Mouse (Mus musculus) myocyte (in vitro differentiated cells): ENCODE measurements around the gene Tiam1. TPM values are rescaled to one million over a fixed set of nuclear protein-coding genes. Genes with fewer than 3 reads are reported as not detected.

ENCODE experiments used
- H3K27me3 ChIP-seq: one replicate; pipeline ENCODE4 v1.6.1; 2011; ENCODE audit not compliant: control insufficient read depth, insufficient read depth, insufficient read length
- H3K36me3 ChIP-seq: one replicate; pipeline ENCODE4 v1.6.1; 2011; ENCODE audit not compliant: control insufficient read depth, insufficient read depth
- H3K4me2 ChIP-seq: one replicate; pipeline ENCODE4 v1.6.1; 2011; ENCODE audit warnings: low read depth, control low read depth
- H3K4me3 ChIP-seq: one replicate; pipeline ENCODE4 v1.5.1; 2011; ENCODE audit warnings: mild to moderate bottlenecking, control low read depth, moderate library complexity
- H3K79me2 ChIP-seq: one replicate; pipeline ENCODE4 v1.6.1; 2011; ENCODE audit not compliant: control insufficient read depth, insufficient read depth
- H3ac ChIP-seq: one replicate; pipeline ENCODE4 v1.6.1; 2011; ENCODE audit not compliant: control insufficient read depth, insufficient read length
- CEBPB ChIP-seq: IDR thresholded peaks from 2 replicates; pipeline ENCODE4 v1.6.1; 2011; ENCODE audit warnings: mild to moderate bottlenecking, moderate library complexity; ENCODE audit not compliant: poor library complexity, insufficient read depth, severe bottlenecking
- E2F4 ChIP-seq: IDR thresholded peaks from one replicate; pipeline ENCODE4 v1.6.1; 2011; ENCODE audit warnings: mild to moderate bottlenecking, control low read depth, moderate library complexity; ENCODE audit not compliant: insufficient read depth
- MAX ChIP-seq: IDR thresholded peaks from one replicate; pipeline ENCODE4 v1.6.1; 2011; ENCODE audit warnings: low read depth, mild to moderate bottlenecking, control low read depth
- MYOD1 ChIP-seq, 3 experiments: IDR thresholded peaks; one replicate each; pipeline ENCODE4 v1.6.1; 2011; ENCODE audit warnings: control low read depth in 2 of 3, low read depth in 2 of 3, mild to moderate bottlenecking in 2 of 3, moderate library complexity in 1 of 3; ENCODE audit not compliant: insufficient read length in 2 of 3, control insufficient read depth in 1 of 3
- MYOG ChIP-seq, 3 experiments: IDR thresholded peaks; one replicate each; pipeline ENCODE4 v1.6.1; 2011; ENCODE audit warnings: control low read depth in 2 of 3, low read depth in 2 of 3, mild to moderate bottlenecking in 2 of 3; ENCODE audit not compliant: insufficient read length in 2 of 3, control insufficient read depth in 1 of 3, insufficient read depth in 1 of 3
- POLR2A ChIP-seq: IDR thresholded peaks from one replicate; pipeline ENCODE4 v1.6.1; 2011; ENCODE audit warnings: low read depth, mild to moderate bottlenecking, control low read depth, moderate library complexity; ENCODE audit not compliant: insufficient read length
- POLR2AphosphoS2 ChIP-seq: IDR thresholded peaks from one replicate; pipeline ENCODE4 v1.6.1; 2011; ENCODE audit warnings: low read depth, control low read depth; ENCODE audit not compliant: insufficient read length
- REST ChIP-seq: IDR thresholded peaks from one replicate; pipeline ENCODE4 v1.6.1; 2011; ENCODE audit warnings: mild to moderate bottlenecking, control low read depth, moderate library complexity; ENCODE audit not compliant: insufficient read depth, insufficient read length
- SRF ChIP-seq: IDR thresholded peaks from one replicate; pipeline ENCODE4 v1.6.1; 2011; ENCODE audit warnings: low read depth; ENCODE audit not compliant: control insufficient read depth, insufficient read length
- TCF12 ChIP-seq: IDR thresholded peaks from one replicate; pipeline ENCODE4 v1.6.1; 2011; ENCODE audit warnings: mild to moderate bottlenecking, control low read depth; ENCODE audit not compliant: poor library complexity, insufficient read depth, severe bottlenecking
- TCF3 ChIP-seq: IDR thresholded peaks from one replicate; pipeline ENCODE4 v1.6.1; 2011; ENCODE audit warnings: low read depth, control low read depth; ENCODE audit not compliant: insufficient read length
- USF1 ChIP-seq: IDR thresholded peaks from one replicate; pipeline ENCODE4 v1.6.1; 2011; ENCODE audit warnings: low read depth, mild to moderate bottlenecking, control low read depth, moderate library complexity
- polyA plus RNA-seq: library from polyadenylated mRNA; unstranded; fragments of >200 nt; fragmentation: generic; extraction: Trizol; gene quantifications from one replicate; pipeline ENCODE4 v1.2.1, GENCODE M21; 2012; ENCODE audit warnings: missing spikeins

The Tiam1 gene
- polyA plus RNA-seq, 1 experiment, result 2.2 TPM

DNA sequence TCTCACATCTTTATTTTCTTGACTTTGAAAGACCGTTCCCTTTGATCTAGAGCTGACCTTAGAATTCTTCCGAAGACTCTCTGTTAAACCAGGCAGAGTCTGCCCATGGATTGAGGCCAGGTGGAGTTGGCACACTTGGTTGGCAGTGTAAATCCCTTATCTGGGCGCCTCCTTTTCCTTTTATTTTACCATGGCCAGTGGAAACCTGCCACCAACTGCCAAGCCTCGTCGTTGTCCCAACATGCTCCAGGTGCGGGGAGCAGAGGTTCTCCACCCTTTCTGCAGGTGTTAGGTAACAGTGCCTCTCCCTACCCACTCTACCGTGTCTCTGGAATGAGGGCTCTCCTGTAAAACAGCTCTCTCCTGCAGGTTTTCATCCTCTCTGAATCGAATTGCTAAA is 38.1 kb upstream of the Tiam1 start:
- no peaks in the 10 kb centered on the region for H3K36me3 ChIP-seq
- no peak overlapping the region for H3ac ChIP-seq
- no peak for TF ChIP-seq POLR2A
- no peak for TF ChIP-seq CEBPB
- no peak for TF ChIP-seq TCF3
- no peak for TF ChIP-seq USF1
- no peak for TF ChIP-seq E2F4
- TF ChIP-seq REST, result no peak
- no peak for TF ChIP-seq SRF
- no peak for TF ChIP-seq TCF12
- H3K4me3 ChIP-seq, result no peak overlapping the region
- no peak overlapping the region for H3K4me2 ChIP-seq
- no peaks in the 10 kb centered on the region for H3K79me2 ChIP-seq
- H3K27me3 ChIP-seq, result no peaks in the 10 kb centered on the region

DNA sequence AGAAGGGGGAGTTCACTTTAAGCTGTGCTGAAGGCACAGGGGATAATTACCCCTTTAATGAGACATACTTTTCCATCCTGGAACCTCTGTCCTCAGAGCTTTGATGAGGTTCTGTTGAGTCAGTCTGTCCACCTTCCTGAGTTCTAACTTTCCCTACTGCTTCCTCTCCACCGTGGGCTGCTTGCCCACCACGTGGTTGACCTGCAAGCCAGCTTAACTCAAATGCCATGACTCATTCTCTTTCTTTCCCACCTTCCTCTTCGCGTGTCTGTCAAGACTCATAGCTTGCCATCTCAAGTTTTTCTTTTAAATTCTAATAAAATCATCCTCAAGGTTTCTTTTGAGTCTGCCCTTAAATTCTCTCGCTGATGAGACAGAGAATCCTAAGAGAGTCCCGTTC is 37.4 kb upstream of the Tiam1 start:
- H3K36me3 ChIP-seq, result no peaks in the 10 kb centered on the region
- no peak overlapping the region for H3K4me2 ChIP-seq
- no peak overlapping the region for H3K4me3 ChIP-seq
- H3K27me3 ChIP-seq, result no peaks in the 10 kb centered on the region
- no peak overlapping the region for H3ac ChIP-seq
- no peaks in the 10 kb centered on the region for H3K79me2 ChIP-seq
- TF ChIP-seq MAX, result no peak
- no peak for TF ChIP-seq POLR2A
- TF ChIP-seq CEBPB, result no peak
- TF ChIP-seq TCF3, result no peak

DNA sequence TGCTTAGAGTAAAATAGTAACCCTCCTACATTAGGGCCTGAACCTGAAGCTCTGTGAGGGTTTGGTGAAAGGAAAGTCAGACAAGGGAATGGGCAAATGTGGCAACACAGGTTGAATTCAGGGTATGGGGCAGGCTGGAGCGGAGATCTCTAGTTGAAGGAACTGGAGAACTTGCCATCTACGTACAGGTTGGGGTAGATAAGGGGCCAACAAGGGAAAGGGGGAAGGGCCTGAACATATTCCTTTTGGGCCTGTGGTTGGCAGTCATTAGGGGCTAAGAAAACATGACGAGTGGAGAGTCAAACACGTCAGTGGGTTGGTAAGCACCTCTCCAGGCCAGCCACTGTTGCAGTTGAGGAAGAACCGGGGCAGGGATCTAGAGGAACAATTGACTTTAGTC is 36.3 kb upstream of the Tiam1 start:
- H3K36me3 ChIP-seq, result no peaks in the 10 kb centered on the region
- no peak overlapping the region for H3ac ChIP-seq
- no peaks in the 10 kb centered on the region for H3K27me3 ChIP-seq
- TF ChIP-seq POLR2AphosphoS2, result no peak
- no peak for TF ChIP-seq CEBPB
- no peak overlapping the region for H3K4me3 ChIP-seq
- no peak overlapping the region for H3K4me2 ChIP-seq
- no peaks in the 10 kb centered on the region for H3K79me2 ChIP-seq

DNA sequence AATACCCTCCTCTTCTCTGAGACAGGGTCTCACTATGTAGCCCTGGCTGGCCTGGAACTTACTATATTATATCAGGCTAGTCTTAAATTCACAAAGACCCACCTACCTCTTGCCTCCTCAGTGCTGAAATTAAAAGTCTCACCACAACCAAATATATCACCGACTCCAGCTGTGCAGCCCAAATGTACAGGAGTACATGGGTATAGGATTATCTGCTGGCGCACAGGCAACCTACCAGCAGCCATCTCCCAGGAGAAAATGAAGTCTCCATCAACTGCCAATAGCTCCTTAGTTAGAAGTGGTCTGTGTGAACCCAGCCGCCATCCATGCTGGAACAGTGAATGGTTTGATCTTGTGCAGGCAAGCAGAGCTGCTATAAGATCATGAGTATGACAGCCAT is 34.8 kb upstream of the Tiam1 start:
- H3K79me2 ChIP-seq, result no peaks in the 10 kb centered on the region
- TF ChIP-seq MYOG (IDR thresholded peaks at IDR 0.05; ENCODE audit: control insufficient read depth in 1 of 3, insufficient read depth in 1 of 3, insufficient read length in 2 of 3, low read depth in 2 of 3), result no peak
- no peak for TF ChIP-seq USF1
- no peak for TF ChIP-seq MYOD1 (IDR thresholded peaks at IDR 0.05; ENCODE audit: control insufficient read depth in 1 of 3, insufficient read length in 2 of 3, low read depth in 2 of 3)
- TF ChIP-seq TCF12, result no peak
- no peak for TF ChIP-seq MAX
- TF ChIP-seq POLR2AphosphoS2, result no peak
- TF ChIP-seq POLR2A, result no peak
- no peak for TF ChIP-seq TCF3
- no peak for TF ChIP-seq E2F4
- TF ChIP-seq REST, result no peak
- no peak for TF ChIP-seq SRF
- TF ChIP-seq CEBPB, result no peak
- H3K27me3 ChIP-seq, result no peaks in the 10 kb centered on the region
- no peak overlapping the region for H3K4me3 ChIP-seq
- H3ac ChIP-seq, result no peak overlapping the region
- H3K36me3 ChIP-seq, result no peaks in the 10 kb centered on the region
- H3K4me2 ChIP-seq, result no peak overlapping the region

DNA sequence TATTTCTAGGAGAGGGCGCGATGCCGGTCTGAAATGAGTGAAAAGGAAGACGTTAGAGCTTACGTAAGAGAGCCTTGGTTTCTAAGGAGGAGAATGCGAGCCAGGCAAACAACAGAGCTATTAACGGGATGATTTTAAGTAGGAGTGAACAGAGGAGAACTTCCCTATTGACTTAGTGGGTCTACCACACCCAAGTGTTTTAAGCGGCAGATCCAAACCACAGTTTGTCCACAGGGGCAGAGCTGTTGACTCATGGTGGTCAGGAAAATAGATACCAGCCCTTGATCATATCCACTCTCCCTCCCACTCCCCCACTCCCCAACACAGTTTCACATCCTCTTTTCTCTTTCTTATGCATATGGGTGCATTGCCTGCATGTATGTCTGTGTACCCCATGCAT is 33.9 kb upstream of the Tiam1 start:
- Histone ChIP-seq H3K79me2 (no peaks in the 10 kb centered on the region), H3K36me3 (no peaks in the 10 kb centered on the region), H3K4me3 (no peak overlapping the region), H3K4me2 (peak overlapping the region; percentile 6), H3K27me3 (no peaks in the 10 kb centered on the region), H3ac (no peak overlapping the region)
- TF ChIP-seq CEBPB (no peak), MYOG (IDR thresholded peaks at IDR 0.05; ENCODE audit: control insufficient read depth in 1 of 3, insufficient read depth in 1 of 3, insufficient read length in 2 of 3, low read depth in 2 of 3) (no peak), POLR2A (no peak), TCF3 (no peak), POLR2AphosphoS2 (no peak), REST (no peak), USF1 (no peak), MAX (no peak), E2F4 (no peak), SRF (no peak), TCF12 (no peak), MYOD1 (IDR thresholded peaks at IDR 0.05; ENCODE audit: control insufficient read depth in 1 of 3, insufficient read length in 2 of 3, low read depth in 2 of 3) (no peak)

DNA sequence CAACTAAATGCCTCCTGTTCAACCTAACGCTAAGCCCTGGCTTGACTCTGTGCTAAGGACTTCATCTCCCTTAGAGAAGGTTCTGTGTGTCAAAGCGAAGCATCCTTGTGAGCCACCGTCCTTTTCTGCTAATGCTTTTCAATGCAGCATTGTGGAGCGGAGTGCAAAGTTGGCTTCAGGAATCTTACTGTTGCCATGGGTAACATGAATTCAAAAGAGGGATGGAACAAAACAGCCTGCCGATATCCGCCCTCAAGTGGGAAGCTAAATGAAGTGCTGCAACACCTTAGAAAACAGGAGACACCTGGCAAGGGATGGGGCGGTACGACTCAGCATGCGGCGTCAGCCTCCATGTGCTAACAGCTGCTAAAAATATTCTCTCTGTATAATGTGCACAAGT is 32.9 kb upstream of the Tiam1 start:
- Histone ChIP-seq H3K4me3 (no peak overlapping the region), H3K4me2 (no peak overlapping the region), H3K79me2 (no peaks in the 10 kb centered on the region), H3ac (no peak overlapping the region), H3K27me3 (no peaks in the 10 kb centered on the region), H3K36me3 (no peaks in the 10 kb centered on the region)
- TF ChIP-seq CEBPB, result no peak
- no peak for TF ChIP-seq REST
- no peak for TF ChIP-seq MYOD1 (IDR thresholded peaks at IDR 0.05; ENCODE audit: control insufficient read depth in 1 of 3, insufficient read length in 2 of 3, low read depth in 2 of 3)
- no peak for TF ChIP-seq SRF
- TF ChIP-seq E2F4, result no peak
- TF ChIP-seq MYOG (IDR thresholded peaks at IDR 0.05; ENCODE audit: control insufficient read depth in 1 of 3, insufficient read depth in 1 of 3, insufficient read length in 2 of 3, low read depth in 2 of 3), result no peak
- TF ChIP-seq POLR2A, result no peak
- no peak for TF ChIP-seq TCF12
- no peak for TF ChIP-seq MAX
- TF ChIP-seq POLR2AphosphoS2, result no peak
- no peak for TF ChIP-seq USF1
- no peak for TF ChIP-seq TCF3
